Mouse (Mus musculus): ENCODE measurements around the gene Prkch. TPM values are rescaled to one million over a fixed set of nuclear protein-coding genes. Genes with fewer than 3 reads are reported as not detected.
A peak's percentile ranks its signal among the peaks of the same experiment; 100 is the strongest.

Gene Prkch
- polyA plus RNA-seq, 1 experiment from 2014 or later = 6.1 TPM

DNA sequence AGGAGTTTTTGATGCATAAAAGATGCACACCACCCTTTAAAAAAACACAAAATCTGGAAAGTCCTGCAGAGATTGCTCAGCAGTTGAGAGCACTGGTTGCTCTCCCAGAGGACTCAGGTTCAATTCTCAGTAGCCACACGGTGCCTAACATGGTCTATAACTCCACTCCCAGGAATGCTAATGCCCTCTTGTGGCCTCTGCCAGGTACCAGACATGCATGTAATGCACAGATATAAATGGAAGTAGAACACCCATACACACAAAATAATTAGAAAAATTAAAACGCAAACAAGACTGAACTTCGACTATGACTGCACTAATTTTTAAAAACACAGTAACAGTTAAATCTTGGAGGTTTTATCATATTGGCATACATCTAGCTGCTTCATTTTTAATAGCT, 119.8 kb downstream of the Prkch start:
- H3K9ac ChIP-seq (ENCODE audit: low read length) = no peak overlapping the region

DNA sequence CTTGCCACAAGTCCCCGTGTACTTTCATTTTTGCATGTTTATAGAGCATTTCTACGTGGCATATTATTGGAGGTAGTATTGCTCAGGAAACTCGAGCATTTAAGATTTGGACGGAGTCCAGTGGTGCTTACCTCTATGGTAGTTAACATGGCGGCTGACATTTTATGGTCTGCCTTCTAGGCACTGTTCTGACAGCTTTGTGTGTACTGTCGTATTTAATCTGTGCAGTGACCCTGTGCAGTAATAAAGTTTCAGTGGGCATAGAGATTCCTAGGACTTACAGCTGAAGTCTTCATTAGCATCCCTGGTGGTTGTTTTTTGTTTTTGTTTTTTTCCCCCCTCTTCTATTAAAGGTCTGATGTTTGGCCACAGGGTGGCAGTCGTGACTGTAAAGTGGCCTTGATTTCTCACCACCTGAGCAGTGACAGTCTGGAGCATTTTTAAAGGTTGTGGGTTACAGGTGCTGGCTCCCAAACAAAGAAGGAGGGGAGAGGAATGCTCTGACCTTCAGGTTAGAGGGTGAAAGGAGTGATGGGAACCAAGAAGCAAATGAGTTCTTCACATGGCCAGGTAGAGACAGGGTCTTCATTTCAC, 120.6 kb downstream of the Prkch start:
- H3K4me2 ChIP-seq = no peak overlapping the region
- H3K9ac ChIP-seq (ENCODE audit: low read length) = no peak overlapping the region
- no peaks in the 10 kb centered on the region for H3K9me3 ChIP-seq (ENCODE audit: control insufficient read depth, low read length)
- H3K27me3 ChIP-seq (ENCODE audit: control insufficient read depth, insufficient read depth, low read length) = no peaks in the 10 kb centered on the region
- DNase-seq (ENCODE audit: low spot score, missing footprints) (peak; percentile 92), ATAC-seq (ENCODE audit: low FRiP score) (peak; percentile 55; the same call in 1 of the 2 replicates)
- WGBS = 52% methylated on average over 7 of the region's 7 CpGs
- no peak overlapping the region for H3K4me3 ChIP-seq (ENCODE audit: low read depth, low read length)
- no peaks in the 10 kb centered on the region for H3K36me3 ChIP-seq (ENCODE audit: control insufficient read depth, insufficient read depth, low read length)
- no peaks in the 10 kb centered on the region for H3K4me1 ChIP-seq (ENCODE audit: control insufficient read depth, insufficient read depth, low read length)
- no peak overlapping the region for H3K27ac ChIP-seq (ENCODE audit: low read depth, low read length)

More for the DNA sequence above, 119.8 kb downstream of the Prkch start:
- no peak overlapping the region for H3K27ac ChIP-seq (ENCODE audit: low read depth, low read length)
- no peak for ATAC-seq (ENCODE audit: low FRiP score)
- DNase-seq (ENCODE audit: low spot score, missing footprints) = no peak
- no peak overlapping the region for H3K4me2 ChIP-seq
- peaks cover 4% of the 10 kb centered on the region for H3K4me1 ChIP-seq (ENCODE audit: control insufficient read depth, insufficient read depth, low read length)
- H3K27me3 ChIP-seq (ENCODE audit: control insufficient read depth, insufficient read depth, low read length) = no peaks in the 10 kb centered on the region
- no peaks in the 10 kb centered on the region for H3K36me3 ChIP-seq (ENCODE audit: control insufficient read depth, insufficient read depth, low read length)
- no peaks in the 10 kb centered on the region for H3K9me3 ChIP-seq (ENCODE audit: control insufficient read depth, low read length)
- 75% methylated on average over 3 of the region's 3 CpGs for WGBS
- H3K4me3 ChIP-seq (ENCODE audit: low read depth, low read length) = no peak overlapping the region

DNA sequence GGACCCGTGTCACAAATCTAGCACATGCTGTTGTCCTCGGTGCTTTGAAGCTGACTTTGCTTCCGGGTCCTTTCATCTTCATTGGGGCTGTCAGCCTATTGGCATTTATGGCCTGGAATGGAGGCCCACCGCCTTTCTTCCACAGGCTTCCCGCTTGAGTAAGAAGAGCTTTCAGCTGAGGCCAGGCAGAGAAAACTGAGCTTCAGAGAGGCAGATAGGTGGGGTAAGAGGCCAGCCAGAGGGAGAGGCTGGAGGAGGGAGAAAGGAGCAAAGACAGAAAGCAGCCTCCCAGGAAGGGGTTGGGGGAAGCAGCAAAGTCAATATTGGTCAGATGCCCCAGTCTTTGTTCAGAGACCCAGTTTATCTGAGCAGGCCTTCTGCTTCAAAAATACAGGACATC, 123.9 kb downstream of the Prkch start:
- WGBS = 54% methylated on average over 5 of the region's 5 CpGs
- no peak overlapping the region for H3K27ac ChIP-seq (ENCODE audit: low read depth, low read length)

DNA sequence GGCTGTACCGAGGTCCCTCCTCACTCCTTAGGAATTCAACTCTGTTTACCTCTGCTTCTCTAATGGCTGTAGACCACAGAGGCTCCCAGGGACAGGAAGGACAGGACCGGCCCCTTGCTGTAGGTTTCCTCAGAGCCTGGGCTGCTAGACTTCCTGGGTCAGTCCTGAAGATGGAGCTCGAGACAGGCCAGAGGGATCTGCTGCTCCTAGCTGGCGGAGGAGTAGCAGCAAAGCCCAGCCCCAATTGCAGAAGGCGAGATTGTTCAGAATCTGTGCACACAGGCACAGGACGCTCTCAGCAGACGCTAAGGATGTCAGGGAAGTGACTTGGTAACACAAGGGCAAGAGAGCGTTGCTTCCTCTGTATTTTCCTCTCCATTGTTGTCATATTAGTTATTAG, 124.3 kb downstream of the Prkch start:
- WGBS = 32% methylated on average over 8 of the region's 8 CpGs
- H3K4me1 ChIP-seq (ENCODE audit: control insufficient read depth, insufficient read depth, low read length) = no peaks in the 10 kb centered on the region
- H3K4me2 ChIP-seq = no peak overlapping the region
- ATAC-seq (ENCODE audit: low FRiP score) (peak; percentile 38; the same call in 1 of the 2 replicates), DNase-seq (ENCODE audit: low spot score, missing footprints) (no peak)
- no peak overlapping the region for H3K4me3 ChIP-seq (ENCODE audit: low read depth, low read length)
- no peaks in the 10 kb centered on the region for H3K27me3 ChIP-seq (ENCODE audit: control insufficient read depth, insufficient read depth, low read length)
- no peaks in the 10 kb centered on the region for H3K9me3 ChIP-seq (ENCODE audit: control insufficient read depth, low read length)
- H3K27ac ChIP-seq (ENCODE audit: low read depth, low read length) = no peak overlapping the region
- no peaks in the 10 kb centered on the region for H3K36me3 ChIP-seq (ENCODE audit: control insufficient read depth, insufficient read depth, low read length)
- H3K9ac ChIP-seq (ENCODE audit: low read length) = no peak overlapping the region

More for the DNA sequence above, 123.9 kb downstream of the Prkch start:
- H3K4me1 ChIP-seq (ENCODE audit: control insufficient read depth, insufficient read depth, low read length) = no peaks in the 10 kb centered on the region
- no peak overlapping the region for H3K4me3 ChIP-seq (ENCODE audit: low read depth, low read length)
- no peaks in the 10 kb centered on the region for H3K9me3 ChIP-seq (ENCODE audit: control insufficient read depth, low read length)
- H3K27me3 ChIP-seq (ENCODE audit: control insufficient read depth, insufficient read depth, low read length) = no peaks in the 10 kb centered on the region
- no peak for DNase-seq (ENCODE audit: low spot score, missing footprints)
- no peak overlapping the region for H3K4me2 ChIP-seq
- ATAC-seq (ENCODE audit: low FRiP score) = no peak
- H3K36me3 ChIP-seq (ENCODE audit: control insufficient read depth, insufficient read depth, low read length) = no peaks in the 10 kb centered on the region
- H3K9ac ChIP-seq (ENCODE audit: low read length) = no peak overlapping the region

DNA sequence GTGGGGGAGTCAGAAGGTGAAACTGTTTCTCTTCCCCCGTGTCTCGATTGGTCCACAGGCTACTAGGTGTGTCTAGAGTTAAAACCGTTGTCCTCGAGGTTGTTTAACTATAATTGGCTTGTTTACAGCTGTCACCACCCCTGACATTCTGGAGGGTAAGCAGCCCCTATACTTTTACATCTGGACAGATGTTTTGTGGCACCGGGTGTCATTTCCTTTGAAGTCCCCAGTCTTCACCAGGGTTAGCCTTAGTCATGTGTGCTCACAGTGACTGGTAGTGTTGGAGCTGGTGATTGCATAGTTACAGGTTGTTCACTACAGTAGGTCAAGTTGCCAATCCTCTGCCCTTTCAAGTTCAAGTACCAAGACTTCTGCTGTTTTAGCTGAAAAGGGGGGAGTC, 126.2 kb downstream of the Prkch start:
- Histone ChIP-seq H3K27ac (ENCODE audit: low read depth, low read length) (no peak overlapping the region), H3K4me3 (ENCODE audit: low read depth, low read length) (no peak overlapping the region), H3K4me2 (no peak overlapping the region), H3K9me3 (ENCODE audit: control insufficient read depth, low read length) (no peaks in the 10 kb centered on the region), H3K36me3 (ENCODE audit: control insufficient read depth, insufficient read depth, low read length) (no peaks in the 10 kb centered on the region), H3K9ac (ENCODE audit: low read length) (no peak overlapping the region), H3K4me1 (ENCODE audit: control insufficient read depth, insufficient read depth, low read length) (no peaks in the 10 kb centered on the region), H3K27me3 (ENCODE audit: control insufficient read depth, insufficient read depth, low read length) (no peaks in the 10 kb centered on the region)
- ATAC-seq (ENCODE audit: low FRiP score) (no peak), DNase-seq (ENCODE audit: low spot score, missing footprints) (no peak)
- WGBS = 85% methylated on average over 5 of the region's 5 CpGs

DNA sequence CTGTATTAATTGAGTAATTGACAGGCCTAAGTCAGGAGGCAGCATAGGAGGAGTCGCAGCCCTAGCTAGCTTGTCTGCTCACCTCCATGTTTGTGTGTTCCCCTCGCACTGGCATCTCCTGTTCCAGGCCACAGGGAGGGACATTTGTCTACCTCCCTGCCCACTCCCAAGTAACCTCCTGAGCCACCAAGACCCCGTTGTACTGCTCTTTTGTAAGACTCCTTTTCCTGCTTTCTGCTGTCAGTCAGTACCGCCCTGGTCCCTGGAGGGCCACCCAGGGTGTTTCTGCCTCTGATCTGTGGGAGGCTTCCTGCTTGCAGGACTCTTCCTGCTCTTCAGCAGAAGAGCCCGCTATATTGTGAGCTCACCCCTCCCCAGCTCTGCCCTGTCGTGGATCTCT, 127.5 kb downstream of the Prkch start:
- ATAC-seq (ENCODE audit: low FRiP score) (no peak), DNase-seq (ENCODE audit: low spot score, missing footprints) (no peak)
- H3K4me1 ChIP-seq (ENCODE audit: control insufficient read depth, insufficient read depth, low read length) = no peaks in the 10 kb centered on the region
- no peaks in the 10 kb centered on the region for H3K9me3 ChIP-seq (ENCODE audit: control insufficient read depth, low read length)
- 42% methylated on average over 6 of the region's 6 CpGs for WGBS
- no peaks in the 10 kb centered on the region for H3K36me3 ChIP-seq (ENCODE audit: control insufficient read depth, insufficient read depth, low read length)
- H3K27me3 ChIP-seq (ENCODE audit: control insufficient read depth, insufficient read depth, low read length) = no peaks in the 10 kb centered on the region
- H3K4me3 ChIP-seq (ENCODE audit: low read depth, low read length) = no peak overlapping the region
- no peak overlapping the region for H3K27ac ChIP-seq (ENCODE audit: low read depth, low read length)
- H3K9ac ChIP-seq (ENCODE audit: low read length) = no peak overlapping the region
- no peak overlapping the region for H3K4me2 ChIP-seq

DNA sequence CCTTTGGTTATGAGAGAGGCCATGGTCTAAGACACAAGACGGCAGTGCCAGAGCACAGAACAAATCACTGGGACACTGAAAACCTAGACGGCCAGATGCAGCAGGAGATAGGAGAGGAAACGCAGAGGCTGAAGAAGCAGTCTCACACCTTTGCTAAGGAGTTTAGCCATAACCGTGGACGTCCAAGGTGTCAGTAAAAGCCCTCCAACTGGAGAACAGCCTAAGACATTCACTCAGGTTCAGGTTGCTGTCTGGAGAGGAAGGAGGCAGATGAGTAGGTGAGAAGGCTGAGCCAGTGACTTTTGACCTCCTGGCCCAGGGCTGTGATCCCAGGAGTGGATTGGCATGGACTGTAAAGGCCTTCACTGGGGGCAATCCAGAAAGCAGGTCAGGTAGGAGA, 130.0 kb downstream of the Prkch start:
- DNase-seq (ENCODE audit: low spot score, missing footprints) (no peak), ATAC-seq (ENCODE audit: low FRiP score) (no peak)
- Histone ChIP-seq H3K4me3 (ENCODE audit: low read depth, low read length) (no peak overlapping the region), H3K36me3 (ENCODE audit: control insufficient read depth, insufficient read depth, low read length) (no peaks in the 10 kb centered on the region), H3K4me2 (no peak overlapping the region), H3K27me3 (ENCODE audit: control insufficient read depth, insufficient read depth, low read length) (no peaks in the 10 kb centered on the region), H3K9ac (ENCODE audit: low read length) (no peak overlapping the region), H3K4me1 (ENCODE audit: control insufficient read depth, insufficient read depth, low read length) (no peaks in the 10 kb centered on the region), H3K27ac (ENCODE audit: low read depth, low read length) (no peak overlapping the region), H3K9me3 (ENCODE audit: control insufficient read depth, low read length) (no peaks in the 10 kb centered on the region)
- 89% methylated on average over 5 of the region's 5 CpGs for WGBS

DNA sequence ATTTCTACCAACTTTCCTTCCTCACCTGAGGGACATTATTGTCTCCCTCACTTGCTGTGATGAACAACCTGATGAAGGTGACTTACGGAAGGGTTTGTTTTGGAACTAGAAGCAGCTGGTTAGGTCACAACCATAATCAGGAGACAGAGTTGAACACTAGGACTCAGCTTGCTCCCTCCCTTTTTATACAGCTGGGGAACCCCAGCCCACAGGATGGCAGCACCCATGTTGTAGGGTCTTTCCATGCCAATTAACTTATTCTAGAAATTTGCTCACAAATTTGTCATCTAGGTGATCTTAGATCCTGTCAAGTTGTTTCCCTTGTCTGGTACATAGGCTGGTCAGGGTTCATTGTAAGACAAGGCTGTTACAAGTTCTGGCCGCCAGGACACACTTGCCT, 130.7 kb downstream of the Prkch start:
- ATAC-seq (ENCODE audit: low FRiP score) (no peak), DNase-seq (ENCODE audit: low spot score, missing footprints) (no peak)
- Histone ChIP-seq H3K27ac (ENCODE audit: low read depth, low read length) (no peak overlapping the region), H3K4me1 (ENCODE audit: control insufficient read depth, insufficient read depth, low read length) (no peaks in the 10 kb centered on the region), H3K36me3 (ENCODE audit: control insufficient read depth, insufficient read depth, low read length) (no peaks in the 10 kb centered on the region), H3K9me3 (ENCODE audit: control insufficient read depth, low read length) (no peaks in the 10 kb centered on the region), H3K4me3 (ENCODE audit: low read depth, low read length) (no peak overlapping the region), H3K9ac (ENCODE audit: low read length) (no peak overlapping the region), H3K27me3 (ENCODE audit: control insufficient read depth, insufficient read depth, low read length) (no peaks in the 10 kb centered on the region), H3K4me2 (no peak overlapping the region)
- 94% methylated on average over 2 of the region's 2 CpGs for WGBS

DNA sequence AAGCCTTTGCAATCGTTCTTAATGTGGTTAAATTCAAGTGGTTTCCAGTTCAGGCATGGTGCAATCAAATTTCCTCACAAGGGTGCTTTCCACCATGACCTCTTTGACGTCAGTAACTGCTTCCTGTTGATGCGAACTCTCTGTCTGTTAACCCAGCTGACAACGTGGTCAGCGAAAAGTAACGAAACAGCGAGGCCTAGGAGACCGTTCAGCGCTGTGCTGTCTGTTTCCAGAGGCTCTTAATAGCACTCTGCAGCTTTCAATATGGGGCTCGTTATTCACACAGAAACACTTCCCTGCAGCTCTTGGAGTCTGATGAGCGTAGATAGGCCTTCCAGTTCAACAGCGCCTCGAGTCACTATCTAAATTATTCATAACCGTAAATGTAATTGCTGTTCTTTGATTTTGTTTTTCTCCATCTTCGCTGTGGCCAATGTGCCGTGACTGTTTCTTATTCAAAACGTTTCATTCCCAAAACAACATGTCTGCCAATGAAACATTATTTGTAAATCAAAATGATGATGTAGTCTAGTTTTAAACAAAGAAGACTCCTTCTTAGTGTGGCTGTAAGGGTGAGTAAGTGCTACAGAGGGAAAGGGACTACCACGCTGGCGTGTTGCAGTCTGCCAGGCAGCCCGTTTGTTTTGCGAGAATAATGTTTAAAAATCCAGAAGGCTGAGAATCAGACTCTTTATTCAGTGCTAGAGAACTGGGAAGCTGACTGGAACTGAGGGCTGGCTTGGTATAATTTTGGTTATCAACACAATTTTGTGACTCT, 131.5 kb downstream of the Prkch start:
- no peaks in the 10 kb centered on the region for H3K9me3 ChIP-seq (ENCODE audit: control insufficient read depth, low read length)
- WGBS = 86% methylated on average over 21 of the region's 21 CpGs
- H3K4me2 ChIP-seq = no peak overlapping the region
- H3K27ac ChIP-seq (ENCODE audit: low read depth, low read length) = no peak overlapping the region
- H3K9ac ChIP-seq (ENCODE audit: low read length) = no peak overlapping the region
- no peaks in the 10 kb centered on the region for H3K27me3 ChIP-seq (ENCODE audit: control insufficient read depth, insufficient read depth, low read length)
- H3K4me1 ChIP-seq (ENCODE audit: control insufficient read depth, insufficient read depth, low read length) = no peaks in the 10 kb centered on the region
- ATAC-seq (ENCODE audit: low FRiP score) (no peak), DNase-seq (ENCODE audit: low spot score, missing footprints) (peak; percentile 65)
- no peak overlapping the region for H3K4me3 ChIP-seq (ENCODE audit: low read depth, low read length)
- no peaks in the 10 kb centered on the region for H3K36me3 ChIP-seq (ENCODE audit: control insufficient read depth, insufficient read depth, low read length)

Data from midbrain, embryonic 11.5 days (tissue).